Mouse (Mus musculus) spleen, adult 12 weeks (tissue): ENCODE results near the gene P4hb.
"Not testable (repeated sequence)": the region's sequence is repeated elsewhere in the genome, so short reads cannot be mapped to it uniquely, and the experiment has no call there.

Source experiments
- DNase-seq: peaks from one replicate; pipeline ENCODE4 v3.0.0; 2022; ENCODE audit warnings: low spot score

The P4hb gene

GRCm38 (mm10) chr11:120572417-120572751, 669 bp downstream of the P4hb start:
- DNase-seq = no peak

GRCm38 (mm10) chr11:120571754-120572416, 1.2 kb downstream of the P4hb start:
- no peak for DNase-seq

- no peak for DNase-seq
Observed at GRCm38 (mm10) chr11:120571122-120571521, 1.9 kb downstream of the P4hb start.

GRCm38 (mm10) chr11:120568324-120568723, 4.7 kb downstream of the P4hb start:
- DNase-seq = no peak

- DNase-seq = no peak
Observed at GRCm38 (mm10) chr11:120565114-120565513, 7.9 kb downstream of the P4hb start.

GRCm38 (mm10) chr11:120562949-120563348, 10.1 kb downstream of the P4hb start:
- DNase-seq = no peak

GRCm38 (mm10) chr11:120560952-120561728, 11.9 kb downstream of the P4hb start:
- DNase-seq = no peak

GRCm38 (mm10) chr11:120558843-120559242, 14.2 kb downstream of the P4hb start:
- not testable (repeated sequence) for DNase-seq

GRCm38 (mm10) chr11:120555260-120555659, 17.8 kb downstream of the P4hb start:
- no peak for DNase-seq

GRCm38 (mm10) chr11:120554834-120555233, 18.2 kb downstream of the P4hb start:
- DNase-seq = no peak

GRCm38 (mm10) chr11:120552736-120553135, 20.3 kb downstream of the P4hb start:
- DNase-seq = no peak

GRCm38 (mm10) chr11:120550810-120551440, 22.1 kb downstream of the P4hb start, which contains the start of gene Ppp1r27:
Ppp1r27 (minus strand) TSS chr11:120551132.
- DNase-seq = no peak

- DNase-seq = no peak
Observed at GRCm38 (mm10) chr11:120549986-120550809, 22.9 kb downstream of the P4hb start.

GRCm38 (mm10) chr11:120549168-120549945, 23.7 kb downstream of the P4hb start, which contains the start of gene Mcrip1:
Mcrip1 (minus strand) TSS chr11:120549727.
- peak; percentile 85 for DNase-seq

GRCm38 (mm10) chr11:120548786-120549167, 24.3 kb downstream of the P4hb start:
- DNase-seq = no peak

- no peak for DNase-seq
Observed at GRCm38 (mm10) chr11:120548214-120548613, 24.8 kb downstream of the P4hb start.

- no peak for DNase-seq
Observed at GRCm38 (mm10) chr11:120547469-120547868, 25.6 kb downstream of the P4hb start.

- no peak for DNase-seq
Observed at GRCm38 (mm10) chr11:120545964-120546363, 27.1 kb downstream of the P4hb start.

- no peak for DNase-seq
Observed at GRCm38 (mm10) chr11:120542376-120542775, 30.7 kb downstream of the P4hb start.

GRCm38 (mm10) chr11:120541907-120542306, 31.1 kb downstream of the P4hb start:
- DNase-seq = no peak

GRCm38 (mm10) chr11:120539285-120540014, 33.6 kb downstream of the P4hb start:
- no peak for DNase-seq
